Mouse (Mus musculus): ENCODE results near the gene Pcif1. TPM values are rescaled to one million over a fixed set of nuclear protein-coding genes. Genes with fewer than 3 reads are reported as not detected.
"Not testable (repeated sequence)": the region's sequence is repeated elsewhere in the genome, so short reads cannot be mapped to it uniquely, and the experiment has no call there.

Gene Pcif1
- 10 to 100 TPM; 40.6 to 46.1 TPM for total RNA-seq (2021)
- long read RNA-seq, experiment 1, full-length matches to known transcripts: 76 of 106 reads
- long read RNA-seq, experiment 1, partial matches to known transcripts: 13 of 106 reads
- long read RNA-seq, experiment 1, other reads (novel, unspliced or antisense): 17 of 106 reads
- long read RNA-seq, experiment 2, full-length matches to known transcripts: 46 of 61 reads
- long read RNA-seq, experiment 2, partial matches to known transcripts: 10 of 61 reads
- long read RNA-seq, experiment 2, other reads (novel, unspliced or antisense): 5 of 61 reads

DNA sequence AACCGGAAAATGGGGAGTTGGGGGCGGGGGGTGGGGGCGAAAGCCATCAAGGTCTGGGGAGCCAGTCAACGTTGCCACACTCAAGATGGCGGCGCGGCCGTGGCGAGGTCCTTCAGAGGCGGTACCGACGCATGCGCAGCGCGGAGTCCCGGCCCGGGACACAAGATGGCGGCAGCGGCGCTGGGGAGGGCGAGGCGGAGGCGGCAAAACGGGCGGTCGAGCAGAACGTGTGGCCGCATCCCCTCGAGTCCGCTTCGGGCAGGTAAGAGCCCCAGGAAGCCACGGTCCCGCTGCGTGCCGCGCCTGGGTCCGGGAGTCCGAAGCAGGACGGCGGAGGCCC is at the start of gene Pcif1:
Gene Pcif1 (plus strand): TSS at position 77 of the 340 bp plus-strand sequence.
- peak; percentile 88 to 92 for DNase-seq (ENCODE audit: low spot score in 2 of 2)

DNA sequence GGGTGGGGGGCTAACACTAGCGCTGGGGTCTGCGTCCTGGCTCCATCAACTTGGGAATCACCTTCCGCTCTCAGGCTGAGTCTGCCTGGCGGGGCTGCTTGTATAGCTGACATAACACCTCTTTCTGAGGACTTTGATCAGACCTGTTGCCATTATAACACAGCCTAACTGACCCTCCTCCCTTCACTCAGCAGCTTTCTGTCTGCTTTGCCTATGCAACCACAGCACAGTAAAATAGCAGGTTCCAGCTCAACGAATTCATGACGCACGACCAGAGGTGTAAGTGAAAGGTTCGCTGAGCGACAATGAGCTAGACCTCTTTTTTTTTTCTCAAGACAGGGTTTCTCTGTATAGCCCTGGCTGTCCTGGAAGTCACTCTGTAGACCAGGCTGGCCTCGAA is 48.1 kb upstream of the Pcif1 start:
- DNase-seq (ENCODE audit: low spot score in 2 of 2): no peak

GRCm38 (mm10) chr2:164832032-164832747 is 46.9 kb upstream of the Pcif1 start:
- no peak for DNase-seq (ENCODE audit: low spot score in 2 of 2)

- DNase-seq (ENCODE audit: low spot score in 2 of 2): peak; percentile 74 to 76
Measured at GRCm38 (mm10) chr2:164832748-164833301, 46.3 kb upstream of the Pcif1 start, which contains the start of gene Ctsa. Gene Ctsa, plus strand, starts transcription at chr2:164832873.

GRCm38 (mm10) chr2:164833314-164833959 is 45.7 kb upstream of the Pcif1 start, which contains the start of gene Neurl2:
Gene Neurl2, minus strand, starts transcription at chr2:164833456.
- DNase-seq (ENCODE audit: low spot score in 2 of 2): peak; percentile 87 to 88

DNA sequence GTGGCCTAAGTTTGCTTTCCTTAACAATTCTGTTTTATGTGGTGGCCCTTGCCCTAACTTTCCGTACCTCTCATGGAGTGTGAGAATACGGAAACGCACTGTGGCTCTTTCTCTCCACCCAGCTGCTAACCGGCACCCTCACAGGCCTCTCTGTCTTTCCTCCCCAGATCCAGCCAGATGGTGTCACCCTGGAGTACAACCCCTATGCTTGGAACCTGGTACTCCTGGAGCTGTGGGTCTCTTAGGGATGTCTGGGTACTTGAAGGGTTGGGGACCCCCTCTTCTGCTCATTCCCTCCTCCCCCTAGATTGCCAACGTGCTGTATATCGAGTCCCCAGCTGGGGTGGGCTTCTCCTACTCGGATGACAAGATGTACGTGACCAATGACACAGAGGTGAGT is 44.6 kb upstream of the Pcif1 start:
- no peak for DNase-seq (ENCODE audit: low spot score in 2 of 2)

DNA sequence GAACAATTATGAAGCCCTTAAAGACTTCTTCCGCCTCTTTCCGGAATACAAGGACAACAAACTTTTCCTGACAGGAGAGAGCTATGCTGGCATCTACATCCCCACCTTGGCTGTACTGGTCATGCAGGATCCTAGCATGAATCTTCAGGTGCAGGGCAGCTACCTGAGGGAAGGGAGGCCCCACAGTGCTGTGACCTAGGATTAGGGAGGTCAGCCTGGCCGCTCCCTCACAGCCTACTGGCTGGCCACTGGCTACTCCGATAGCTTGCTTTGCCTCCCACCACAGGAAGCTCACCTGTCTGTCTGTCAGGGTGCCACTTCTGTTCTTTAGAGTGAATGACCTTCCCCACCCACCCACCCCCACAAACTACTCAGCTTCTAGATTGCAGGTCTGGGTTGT is 43.9 kb upstream of the Pcif1 start:
- DNase-seq (ENCODE audit: low spot score in 2 of 2): no peak

DNA sequence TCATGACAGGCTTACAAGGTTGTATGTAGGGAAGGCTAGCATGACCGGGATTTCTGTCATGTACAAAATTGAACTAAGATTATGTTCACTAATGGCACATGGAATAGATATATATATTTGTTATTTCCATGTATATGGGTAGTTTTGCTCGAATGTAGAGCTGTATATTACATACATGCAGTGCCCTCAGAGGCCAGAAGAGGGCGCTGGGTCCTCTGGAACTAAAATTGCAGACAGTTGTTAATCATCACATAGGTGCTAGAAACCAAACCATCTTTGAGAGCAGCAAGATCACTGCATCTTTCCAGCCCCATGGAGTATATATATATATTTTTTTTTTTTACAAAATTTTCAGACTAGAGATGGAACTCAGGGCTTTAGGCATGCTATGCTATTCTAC is 33.3 kb upstream of the Pcif1 start:
- no peak for DNase-seq (ENCODE audit: low spot score in 2 of 2)

- DNase-seq (ENCODE audit: low spot score in 2 of 2): no peak
Measured at GRCm38 (mm10) chr2:164850061-164850460, 29.0 kb upstream of the Pcif1 start.

- not testable (repeated sequence) for DNase-seq (ENCODE audit: low spot score in 2 of 2)
Measured at GRCm38 (mm10) chr2:164855572-164855971, 23.5 kb upstream of the Pcif1 start.

- DNase-seq (ENCODE audit: low spot score in 2 of 2): no peak
Measured at GRCm38 (mm10) chr2:164856309-164857100, 22.6 kb upstream of the Pcif1 start.

GRCm38 (mm10) chr2:164857101-164857821 is 21.8 kb upstream of the Pcif1 start, which contains the start of gene Pltp:
Gene Pltp, minus strand, starts transcription at chr2:164857711.
- no peak for DNase-seq (ENCODE audit: low spot score in 2 of 2)

GRCm38 (mm10) chr2:164857842-164858553 is 21.1 kb upstream of the Pcif1 start:
- DNase-seq (ENCODE audit: low spot score in 2 of 2): no peak

DNA sequence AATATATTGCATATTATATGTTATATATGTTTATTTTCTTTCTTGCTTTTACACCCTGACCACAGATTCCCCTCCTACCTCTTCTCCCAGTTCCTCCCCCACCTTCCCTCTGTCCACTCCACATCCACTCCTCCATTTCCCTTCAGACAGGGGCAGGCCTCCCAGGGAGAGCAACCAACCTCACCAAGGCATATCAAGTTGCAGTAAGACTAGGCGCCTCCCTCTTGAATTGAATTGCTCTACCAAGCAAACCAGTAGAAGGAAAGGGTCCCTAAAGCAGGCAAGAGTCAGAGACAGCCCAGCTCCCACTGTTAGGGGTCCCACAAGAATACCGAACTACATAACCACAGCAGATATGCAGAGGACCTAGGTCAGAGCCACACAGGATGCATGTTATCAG is 19.9 kb upstream of the Pcif1 start:
- DNase-seq (ENCODE audit: low spot score in 2 of 2): no peak

GRCm38 (mm10) chr2:164859640-164860432 is 19.3 kb upstream of the Pcif1 start:
- DNase-seq (ENCODE audit: low spot score in 2 of 2): no peak

DNA sequence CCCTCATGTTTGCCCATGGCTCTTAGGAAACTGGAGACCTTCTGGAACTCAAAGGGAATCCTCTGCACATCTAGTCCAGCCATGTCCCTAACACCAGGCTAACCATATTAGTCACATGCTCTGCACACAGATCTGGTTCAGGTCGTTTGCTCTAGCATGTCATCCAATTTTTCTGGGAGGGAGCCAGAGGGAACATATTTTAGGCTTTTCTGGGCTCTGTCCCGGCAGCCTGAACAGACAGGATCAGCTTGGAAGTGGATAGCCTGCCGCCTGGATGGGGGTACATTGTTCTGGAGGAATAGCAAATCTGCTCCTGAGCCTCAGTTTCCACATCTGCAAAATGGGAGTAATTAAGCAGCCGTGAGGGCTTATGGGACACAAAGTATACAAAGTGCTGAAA is 18.0 kb upstream of the Pcif1 start:
- no peak for DNase-seq (ENCODE audit: low spot score in 2 of 2)

- no peak for DNase-seq (ENCODE audit: low spot score in 2 of 2)
Measured at GRCm38 (mm10) chr2:164862179-164862861, 16.8 kb upstream of the Pcif1 start.

GRCm38 (mm10) chr2:164863411-164863810 is 15.7 kb upstream of the Pcif1 start:
- not testable (repeated sequence) for DNase-seq (ENCODE audit: low spot score in 2 of 2)

Measured in left cerebral cortex, adult 18-20 months (tissue).